Mouse (Mus musculus) bone marrow macrophage, adult 2 months (primary cell): ENCODE results near the gene Dis3l2. TPM values are rescaled to one million over a fixed set of nuclear protein-coding genes. Genes with fewer than 3 reads are reported as not detected.

ENCODE experiments used
- H3K27ac ChIP-seq: 2 replicates; pipeline ENCODE4 v1.5.1; 2012; ENCODE audit warnings: low read depth, low read length; ENCODE audit not compliant: insufficient read depth
- H3K4me1 ChIP-seq: 2 replicates; pipeline ENCODE4 v1.6.1; 2012; ENCODE audit warnings: low read length; ENCODE audit not compliant: control insufficient read depth, insufficient read depth
- H3K4me3 ChIP-seq: 2 replicates; pipeline ENCODE4 v1.5.1; 2012; ENCODE audit warnings: mild to moderate bottlenecking, low read length, moderate library complexity; ENCODE audit not compliant: insufficient read depth
- CTCF ChIP-seq: IDR thresholded peaks from 2 replicates; pipeline ENCODE4 v1.5.1; 2012; ENCODE audit warnings: low read depth, mild to moderate bottlenecking, low read length, moderate library complexity
- POLR2A ChIP-seq: IDR thresholded peaks from 2 replicates; pipeline ENCODE4 v1.6.1; 2012; ENCODE audit warnings: mild to moderate bottlenecking, low read depth, low read length, borderline replicate concordance
- polyA plus RNA-seq: library from polyadenylated mRNA; stranded (reverse); fragments of >200 nt; gene quantifications from 2 replicates; pipeline ENCODE4 v1.2.4, GENCODE M21; 2012; ENCODE audit not compliant: missing spikeins, insufficient read depth, insufficient read length

The Dis3l2 gene
- polyA plus RNA-seq, 1 experiment = 13.8 TPM

- Histone ChIP-seq H3K4me1 (peaks cover 32% of the 10 kb centered on the region), H3K4me3 (no peak overlapping the region), H3K27ac (no peak overlapping the region)
- no peak for TF ChIP-seq CTCF
- TF ChIP-seq POLR2A = no peak
These were observed 319.9 kb downstream of the Dis3l2 start for GRCm38 (mm10) chr1:87023291-87024170.

DNA sequence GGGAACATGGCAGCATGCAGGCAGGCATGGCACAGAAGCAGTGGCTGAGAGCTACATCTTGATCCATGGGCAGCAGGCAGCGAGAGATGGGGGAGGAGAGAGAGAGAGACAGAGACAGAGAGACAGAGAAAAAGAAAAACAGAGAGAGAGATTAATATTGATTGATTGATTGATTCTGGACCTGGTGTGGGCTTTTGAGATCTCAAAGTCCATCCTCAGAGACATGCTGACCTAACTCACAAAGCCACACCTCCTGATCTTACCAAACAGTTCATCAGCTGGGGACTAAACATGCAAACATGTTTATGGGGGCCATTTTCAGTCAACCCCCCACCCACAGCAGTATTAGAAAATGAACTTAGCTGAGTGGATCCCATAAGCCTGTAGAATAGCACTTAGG, 321.4 kb downstream of the Dis3l2 start:
- no peak overlapping the region for H3K27ac ChIP-seq
- no peak for TF ChIP-seq POLR2A
- TF ChIP-seq CTCF = no peak
- no peak overlapping the region for H3K4me3 ChIP-seq
- H3K4me1 ChIP-seq = peaks cover 44% of the 10 kb centered on the region

DNA sequence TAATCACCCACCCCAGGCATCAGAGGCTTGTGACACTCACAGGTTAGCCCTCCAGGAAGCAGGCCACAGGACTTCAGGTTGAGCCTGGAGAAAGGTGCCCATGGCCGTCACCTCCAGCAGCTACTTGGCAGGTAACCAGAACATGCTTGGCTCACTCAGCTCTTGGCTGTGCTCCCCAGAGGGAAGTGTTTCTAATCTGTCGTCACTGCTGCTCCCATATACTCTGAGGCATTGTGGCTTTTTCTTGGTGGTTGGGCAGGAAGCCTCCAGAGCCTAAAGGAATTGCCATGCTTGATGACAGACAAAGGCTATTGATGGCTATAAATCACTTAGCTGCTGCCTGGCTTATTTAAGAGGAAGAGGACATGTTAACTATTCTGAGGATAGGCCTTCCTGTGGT, 325.2 kb downstream of the Dis3l2 start:
- TF ChIP-seq POLR2A = no peak
- TF ChIP-seq CTCF = no peak

DNA sequence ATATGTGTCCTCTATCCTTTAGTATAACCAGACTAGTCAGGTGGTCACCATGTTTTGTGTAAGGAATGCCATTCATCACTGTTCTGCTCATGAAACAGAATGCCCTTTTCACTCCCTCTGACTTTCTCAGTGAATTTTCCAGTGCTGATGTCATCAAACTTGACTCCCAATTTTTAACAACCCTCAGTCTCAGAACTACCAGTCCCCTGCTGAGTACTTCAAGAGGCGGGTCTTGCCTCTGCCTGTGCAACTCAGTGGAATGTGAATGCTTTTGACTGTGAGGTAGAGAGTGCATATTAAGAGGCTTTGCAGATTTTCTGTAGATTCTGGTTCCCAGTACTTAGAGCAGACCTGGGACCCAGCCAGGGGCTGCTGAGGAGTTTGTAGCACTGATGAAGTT, 327.0 kb downstream of the Dis3l2 start:
- no peak for TF ChIP-seq POLR2A
- TF ChIP-seq CTCF = no peak
- Histone ChIP-seq H3K27ac (no peak overlapping the region), H3K4me1 (peaks cover 44% of the 10 kb centered on the region), H3K4me3 (no peak overlapping the region)

More for the DNA sequence above, 325.2 kb downstream of the Dis3l2 start:
- peaks cover 36% of the 10 kb centered on the region for H3K4me1 ChIP-seq
- no peak overlapping the region for H3K4me3 ChIP-seq
- H3K27ac ChIP-seq = no peak overlapping the region

DNA sequence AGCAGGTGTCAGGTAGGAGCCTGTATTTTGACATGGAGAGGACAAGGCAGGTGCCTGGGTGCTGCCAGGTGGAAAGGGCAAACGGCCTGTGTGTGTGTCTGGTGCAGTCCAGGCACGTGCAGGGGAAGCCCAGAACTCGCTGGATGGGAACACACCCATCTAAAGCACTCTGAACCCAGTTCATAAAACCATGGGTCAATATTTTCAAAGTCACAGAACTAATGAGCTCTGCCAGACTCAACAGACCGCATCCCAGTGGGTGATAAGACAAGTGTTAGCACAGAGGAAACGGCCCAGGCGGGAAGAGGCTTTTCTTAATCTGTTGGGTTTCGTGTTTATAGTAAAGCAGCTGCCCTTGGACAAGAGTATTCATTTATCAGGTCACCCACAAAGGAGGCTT, 328.9 kb downstream of the Dis3l2 start:
- Histone ChIP-seq H3K4me1 (peaks cover 49% of the 10 kb centered on the region), H3K27ac (no peak overlapping the region), H3K4me3 (no peak overlapping the region)
- TF ChIP-seq POLR2A = no peak
- no peak for TF ChIP-seq CTCF

DNA sequence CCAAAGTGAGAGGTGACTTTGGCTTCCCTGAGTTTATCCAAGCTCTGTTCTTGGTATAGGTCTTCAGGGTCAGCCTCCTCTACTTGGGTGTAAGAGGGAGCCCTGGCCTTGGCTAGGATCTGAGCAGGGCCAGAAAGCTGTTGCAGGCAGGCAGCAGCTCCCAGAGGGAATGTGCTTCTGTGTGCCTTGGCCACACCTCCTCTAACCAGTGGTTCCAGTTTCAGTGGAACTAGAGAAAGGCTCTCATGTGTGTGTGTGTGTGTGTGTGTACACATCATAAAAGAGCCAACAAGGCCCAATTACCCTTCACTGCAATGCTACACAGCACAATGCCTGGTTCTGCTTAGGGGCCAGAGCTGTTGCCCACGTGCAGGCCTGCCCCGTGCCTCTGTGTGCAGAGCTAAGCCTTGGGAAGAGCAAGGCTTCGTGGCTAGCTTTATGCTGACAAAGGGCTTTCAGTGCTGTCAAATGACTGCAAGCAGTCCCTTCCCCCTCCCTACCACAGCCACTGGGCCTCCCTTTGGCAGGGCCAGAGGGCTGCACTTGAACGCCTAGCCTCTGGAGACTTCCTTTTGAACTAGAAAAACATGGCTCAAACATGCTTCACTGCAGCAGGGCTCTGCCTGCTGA, 332.0 kb downstream of the Dis3l2 start:
- H3K27ac ChIP-seq = peak overlapping the region; percentile 97
- peaks cover 44% of the 10 kb centered on the region for H3K4me1 ChIP-seq
- TF ChIP-seq POLR2A = no peak
- TF ChIP-seq CTCF = no peak
- H3K4me3 ChIP-seq = no peak overlapping the region

DNA sequence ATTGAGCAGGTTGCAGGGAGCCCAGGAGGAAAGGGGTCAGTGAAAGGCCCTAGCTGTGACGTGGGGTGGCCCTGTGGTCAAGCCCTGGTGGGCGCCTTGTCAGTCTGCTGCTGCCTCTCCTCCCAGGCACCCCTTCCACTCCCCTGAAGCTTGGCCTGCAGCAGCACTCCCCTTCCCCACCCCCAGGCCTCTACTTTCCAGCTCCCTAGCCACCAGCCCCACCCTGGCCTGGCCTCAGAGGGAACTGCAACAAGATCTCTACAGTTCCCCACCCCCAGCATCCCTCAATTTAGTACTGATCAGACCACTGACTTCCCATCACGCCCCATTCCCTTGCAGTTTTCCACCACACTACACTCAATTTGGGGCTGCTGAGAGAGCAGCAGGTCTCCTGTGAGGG, 332.7 kb downstream of the Dis3l2 start:
- Histone ChIP-seq H3K4me1 (peaks cover 44% of the 10 kb centered on the region), H3K4me3 (no peak overlapping the region), H3K27ac (peak overlapping the region; percentile 97)
- TF ChIP-seq CTCF = no peak
- no peak for TF ChIP-seq POLR2A

DNA sequence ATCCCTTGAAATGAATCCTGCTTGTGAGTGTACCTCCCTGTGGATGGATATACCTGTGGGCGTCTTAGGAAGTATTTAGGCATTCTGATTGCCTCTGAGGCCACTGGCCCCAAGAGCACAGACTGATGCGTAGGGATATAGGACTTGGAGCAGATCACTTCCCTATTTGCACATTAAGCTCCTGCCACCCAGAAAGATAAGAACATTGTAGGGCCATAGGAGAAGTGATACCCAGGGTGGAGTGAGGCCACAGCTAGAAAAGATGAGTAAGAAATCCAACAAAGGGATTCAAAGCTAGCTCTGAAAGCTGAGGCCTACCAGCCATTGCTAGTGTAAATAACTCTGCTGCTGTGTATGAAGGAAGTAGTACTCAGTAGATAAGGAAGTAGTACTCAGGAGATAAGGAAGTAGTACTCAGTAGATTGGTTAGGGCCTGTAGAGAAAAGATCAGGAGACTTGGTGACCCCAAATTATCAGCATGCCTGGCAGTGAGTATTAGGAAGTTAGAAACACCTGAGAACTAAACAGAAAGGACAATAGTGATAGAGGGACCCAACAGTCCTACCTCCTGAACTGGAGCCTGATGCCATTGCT, 335.0 kb downstream of the Dis3l2 start:
- Histone ChIP-seq H3K4me1 (peaks cover 44% of the 10 kb centered on the region), H3K4me3 (no peak overlapping the region), H3K27ac (0 out of 2 replicates have a peak overlapping the region, but pooled peaks have one; percentile 5)
- TF ChIP-seq POLR2A (no peak), CTCF (no peak)

DNA sequence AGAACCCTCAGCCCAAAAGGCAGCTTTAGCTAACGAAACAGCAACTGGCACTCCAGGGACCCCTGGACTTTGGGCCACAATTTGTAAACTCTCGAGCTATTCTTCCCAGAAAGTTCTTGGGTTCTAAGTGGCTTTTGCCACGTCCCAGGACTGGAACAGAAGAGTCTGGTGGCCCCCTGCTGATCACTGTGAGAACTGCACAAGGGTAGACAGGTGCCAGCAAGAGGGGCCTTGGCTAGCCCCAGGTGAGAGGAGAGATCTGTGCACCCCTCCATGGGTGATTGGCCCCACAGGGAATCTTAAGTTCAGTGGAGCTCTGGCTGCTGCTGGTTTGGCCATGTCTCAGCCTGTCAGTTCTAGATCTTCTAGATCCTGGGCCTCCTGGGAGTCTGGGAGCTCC, 337.5 kb downstream of the Dis3l2 start:
- H3K27ac ChIP-seq = no peak overlapping the region
- peaks cover 25% of the 10 kb centered on the region for H3K4me1 ChIP-seq
- no peak overlapping the region for H3K4me3 ChIP-seq
- TF ChIP-seq CTCF (peak; percentile 84), POLR2A (no peak)
